Mouse (Mus musculus) gastrocnemius, adult 2 months (tissue): ENCODE measurements around the gene Ppp1r12c. TPM values are rescaled to one million over a fixed set of nuclear protein-coding genes. Genes with fewer than 3 reads are reported as not detected.

Source experiments
- DNase-seq: peaks from one replicate; pipeline ENCODE4 v3.0.0; 2022
- H3K27ac ChIP-seq: fragments of 200-600 bp; 2 replicates; pipeline ENCODE4 v1.8.1; 2022; ENCODE audit warnings: mild to moderate bottlenecking
- H3K4me3 ChIP-seq: fragments of 200-600 bp; 2 replicates; pipeline ENCODE4 v1.8.1; 2022; ENCODE audit warnings: mild to moderate bottlenecking, moderate library complexity
- CTCF ChIP-seq: fragments of 200-600 bp; IDR thresholded peaks from 2 replicates; pipeline ENCODE4 v1.8.1; 2022; ENCODE audit warnings: antibody characterized with exemption, mild to moderate bottlenecking, moderate library complexity
- intact Hi-C: fragments of 180-260 bp; cut with DNase I; formaldehyde crosslinking; loops from one replicate; pipeline ENCODE4 v1.15.1; 2025
- total RNA-seq, 2 experiments: library from RNA; stranded (reverse); gene quantifications; 2 replicates each; pipeline ENCODE4 v1.2.3; 2021

Gene Ppp1r12c
- total RNA-seq, 2 experiments from 2014 or later, result 17.8 to 24.8 TPM

- peak; percentile 71 for TF ChIP-seq CTCF
- peak; percentile 84 for DNase-seq
- Histone ChIP-seq H3K27ac (peak overlapping the region; percentile 20; the same call in 1 of the 2 replicates), H3K4me3 (peak overlapping the region; percentile 69)
- intact Hi-C loops, result loop anchor here (2.0 kb wide), 2 partner anchors 26 to 40 kb away; partner anchors contain the start of gene Rdh13
Measured at GRCm38 (mm10) chr7:4471179-4471555, 30.3 kb downstream of the Ppp1r12c start.

- no peak for TF ChIP-seq CTCF
- peak; percentile 70 for DNase-seq
- Histone ChIP-seq H3K27ac (peak overlapping the region; percentile 20; the same call in 1 of the 2 replicates), H3K4me3 (peak overlapping the region; percentile 69)
- intact Hi-C loops, result loop anchor here (2.0 kb wide), 2 partner anchors 26 to 40 kb away; partner anchors contain the start of gene Rdh13
Measured at GRCm38 (mm10) chr7:4470275-4471178, 31.0 kb downstream of the Ppp1r12c start.

GRCm38 (mm10) chr7:4467801-4468200, 33.7 kb downstream of the Ppp1r12c start:
- no peak overlapping the region for H3K27ac ChIP-seq
- intact Hi-C loops, result no loop called here
- no peak for DNase-seq
- H3K4me3 ChIP-seq, result no peak overlapping the region
- no peak for TF ChIP-seq CTCF

- DNase-seq, result no peak
- no peak for TF ChIP-seq CTCF
- intact Hi-C loops, result no loop called here
- Histone ChIP-seq H3K4me3 (no peak overlapping the region), H3K27ac (no peak overlapping the region)
Measured at GRCm38 (mm10) chr7:4464194-4464824, 37.2 kb downstream of the Ppp1r12c start.

GRCm38 (mm10) chr7:4460576-4461434, 40.7 kb downstream of the Ppp1r12c start, which contains the start of gene Eps8l1:
Gene Eps8l1, plus strand, starts transcription at chr7:4460674.
- intact Hi-C loops, result no loop called here
- Histone ChIP-seq H3K4me3 (peak within 1 kb of the TSS; percentile 62), H3K27ac (peak within 1 kb of the TSS; percentile 82)
- peak; percentile 13 for DNase-seq
- no peak for TF ChIP-seq CTCF

GRCm38 (mm10) chr7:4452644-4453043, 48.8 kb downstream of the Ppp1r12c start:
- Histone ChIP-seq H3K27ac (no peak overlapping the region), H3K4me3 (no peak overlapping the region)
- intact Hi-C loops, result no loop called here
- TF ChIP-seq CTCF, result no peak
- no peak for DNase-seq

- H3K4me3 ChIP-seq, result no peak overlapping the region
- no peak for TF ChIP-seq CTCF
- H3K27ac ChIP-seq, result no peak overlapping the region
- intact Hi-C loops, result no loop called here
- peak; percentile 1 for DNase-seq
Measured at GRCm38 (mm10) chr7:4449211-4449610, 52.3 kb downstream of the Ppp1r12c start.

GRCm38 (mm10) chr7:4448439-4448838, 53.0 kb downstream of the Ppp1r12c start:
- intact Hi-C loops, result no loop called here
- no peak for DNase-seq
- no peak for TF ChIP-seq CTCF
- Histone ChIP-seq H3K27ac (no peak overlapping the region), H3K4me3 (no peak overlapping the region)

- peak; percentile 36; the same call in 1 of the 2 replicates for TF ChIP-seq CTCF
- Histone ChIP-seq H3K4me3 (no peak overlapping the region), H3K27ac (no peak overlapping the region)
- DNase-seq, result no peak
- intact Hi-C loops, result no loop called here
Measured at GRCm38 (mm10) chr7:4447138-4447537, 54.3 kb downstream of the Ppp1r12c start.

- DNase-seq, result peak; percentile 93
- Histone ChIP-seq H3K4me3 (peak within 1 kb of the TSS; percentile 84), H3K27ac (peak within 1 kb of the TSS; percentile 91)
- TF ChIP-seq CTCF, result no peak
- intact Hi-C loops, result loop anchor here (2.0 kb wide), 1 partner anchor 25 kb away; no protein-coding TSS in a partner anchor
Measured at GRCm38 (mm10) chr7:4445216-4445791, 56.2 kb downstream of the Ppp1r12c start, which contains the start of gene Rdh13. Gene Rdh13, minus strand, starts transcription at chr7:4445649.

GRCm38 (mm10) chr7:4440549-4440948, 60.9 kb downstream of the Ppp1r12c start:
- intact Hi-C loops, result no loop called here
- DNase-seq, result no peak
- no peak overlapping the region for H3K27ac ChIP-seq
- no peak overlapping the region for H3K4me3 ChIP-seq
- TF ChIP-seq CTCF, result no peak

GRCm38 (mm10) chr7:4437721-4438120, 63.8 kb downstream of the Ppp1r12c start:
- intact Hi-C loops, result loop anchor here (10.0 kb wide), 1 partner anchor 733 kb away; the partner anchor contains the start of gene Rps9
- H3K27ac ChIP-seq, result no peak overlapping the region
- TF ChIP-seq CTCF, result no peak
- no peak for DNase-seq
- H3K4me3 ChIP-seq, result no peak overlapping the region
